Mouse (Mus musculus) c-Kit-positive CD71-negative TER-119-negative erythroid progenitor cells, embryonic 14.5 days (primary cell): ENCODE results near the gene Wfdc18.

Source experiments
- DNase-seq: peaks from one replicate; pipeline ENCODE4 v3.0.0-alpha.2; 2013; ENCODE audit warnings: low read depth

The Wfdc18 gene

GRCm38 (mm10) chr11:83708715-83709114, at the start of gene Wfdc18:
TSS of gene Wfdc18 (plus strand) at chr11:83709015.
- no peak for DNase-seq

- no peak for DNase-seq
These were observed 46.6 kb upstream of the Wfdc18 start, which contains the start of gene Ccl4 for GRCm38 (mm10) chr11:83662204-83662603. TSS of gene Ccl4 (plus strand) at chr11:83662584.

GRCm38 (mm10) chr11:83663532-83663931, 45.3 kb upstream of the Wfdc18 start:
- DNase-seq: no peak

- DNase-seq: no peak
These were observed 37.1 kb upstream of the Wfdc18 start for GRCm38 (mm10) chr11:83671743-83672142.

- no peak for DNase-seq
These were observed 33.1 kb upstream of the Wfdc18 start for GRCm38 (mm10) chr11:83675665-83676064.

GRCm38 (mm10) chr11:83689918-83690317, 18.9 kb upstream of the Wfdc18 start:
- no peak for DNase-seq

- DNase-seq: no peak
These were observed 16.8 kb upstream of the Wfdc18 start for GRCm38 (mm10) chr11:83692008-83692407.

GRCm38 (mm10) chr11:83703705-83704104, 5.1 kb upstream of the Wfdc18 start, which contains the start of gene Wfdc17:
TSS of gene Wfdc17 (plus strand) at chr11:83703991.
- no peak for DNase-seq

- DNase-seq: no peak
These were observed 868 bp downstream of the Wfdc18 start for GRCm38 (mm10) chr11:83709683-83710082.

- DNase-seq: no peak
These were observed 3.9 kb downstream of the Wfdc18 start for GRCm38 (mm10) chr11:83712671-83713070.

GRCm38 (mm10) chr11:83713925-83714324, 5.1 kb downstream of the Wfdc18 start:
- DNase-seq: no peak

GRCm38 (mm10) chr11:83717042-83717665, 8.3 kb downstream of the Wfdc18 start:
- no peak for DNase-seq

- DNase-seq: no peak
These were observed 12.0 kb downstream of the Wfdc18 start for GRCm38 (mm10) chr11:83720766-83721165.

- DNase-seq: no peak
These were observed 20.1 kb downstream of the Wfdc18 start for GRCm38 (mm10) chr11:83728757-83729432.

- no peak for DNase-seq
These were observed 22.3 kb downstream of the Wfdc18 start for GRCm38 (mm10) chr11:83731116-83731515.

- no peak for DNase-seq
These were observed 24.3 kb downstream of the Wfdc18 start for GRCm38 (mm10) chr11:83733071-83733640.

- DNase-seq: no peak
These were observed 25.4 kb downstream of the Wfdc18 start for GRCm38 (mm10) chr11:83734215-83734614.

- DNase-seq: no peak
These were observed 27.1 kb downstream of the Wfdc18 start for GRCm38 (mm10) chr11:83735881-83736280.

GRCm38 (mm10) chr11:83737109-83737558, 28.3 kb downstream of the Wfdc18 start:
- no peak for DNase-seq

GRCm38 (mm10) chr11:83739241-83739640, 30.4 kb downstream of the Wfdc18 start:
- peak; percentile 58 for DNase-seq

- DNase-seq: no peak
These were observed 31.7 kb downstream of the Wfdc18 start for GRCm38 (mm10) chr11:83740443-83740991.

- DNase-seq: no peak
These were observed 33.0 kb downstream of the Wfdc18 start for GRCm38 (mm10) chr11:83741841-83742240.
